Mouse (Mus musculus): ENCODE data around the gene Mfsd10. TPM values are rescaled to one million over a fixed set of nuclear protein-coding genes. Genes with fewer than 3 reads are reported as not detected.
"Not testable (repeated sequence)": the region's sequence is repeated elsewhere in the genome, so short reads cannot be mapped to it uniquely, and the experiment has no call there.

Mfsd10 gene
- polyA plus RNA-seq, 1 experiment from 2014 or later, result 97.8 TPM

DNA sequence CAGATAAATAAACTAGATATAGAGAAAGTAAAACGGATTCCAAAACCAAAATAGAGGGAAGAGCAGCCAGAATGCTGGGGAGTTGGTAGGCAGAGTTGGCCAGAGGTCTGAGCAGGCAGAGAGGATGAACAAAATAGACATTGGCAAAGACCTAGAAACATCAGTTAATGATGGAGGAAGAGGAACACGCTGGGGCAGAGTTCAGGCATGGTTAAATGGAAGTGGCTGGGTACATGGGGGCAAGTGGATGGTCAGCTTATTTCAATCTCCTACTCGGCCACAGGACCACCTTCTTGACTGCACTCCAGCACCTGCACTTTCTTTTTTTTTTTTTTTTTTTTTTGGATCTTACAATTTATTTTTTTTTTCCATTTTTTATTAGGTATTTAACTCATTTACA, 5.0 kb upstream of the Mfsd10 start:
- DNase-seq (ENCODE audit: extremely low spot score, low spot score), result no peak
- Histone ChIP-seq H3K4me3 (no peak overlapping the region), H3K9me3 (no peaks in the 10 kb centered on the region), H3K4me1 (peaks cover 9% of the 10 kb centered on the region), H3K36me3 (replicated peaks) (peaks cover 91% of the 10 kb centered on the region), H3K27ac (no peak overlapping the region), H3K27me3 (ENCODE audit: poor library complexity, severe bottlenecking) (no peaks in the 10 kb centered on the region)
- WGBS, result 90% methylated on average over 3 of the region's 3 CpGs

DNA sequence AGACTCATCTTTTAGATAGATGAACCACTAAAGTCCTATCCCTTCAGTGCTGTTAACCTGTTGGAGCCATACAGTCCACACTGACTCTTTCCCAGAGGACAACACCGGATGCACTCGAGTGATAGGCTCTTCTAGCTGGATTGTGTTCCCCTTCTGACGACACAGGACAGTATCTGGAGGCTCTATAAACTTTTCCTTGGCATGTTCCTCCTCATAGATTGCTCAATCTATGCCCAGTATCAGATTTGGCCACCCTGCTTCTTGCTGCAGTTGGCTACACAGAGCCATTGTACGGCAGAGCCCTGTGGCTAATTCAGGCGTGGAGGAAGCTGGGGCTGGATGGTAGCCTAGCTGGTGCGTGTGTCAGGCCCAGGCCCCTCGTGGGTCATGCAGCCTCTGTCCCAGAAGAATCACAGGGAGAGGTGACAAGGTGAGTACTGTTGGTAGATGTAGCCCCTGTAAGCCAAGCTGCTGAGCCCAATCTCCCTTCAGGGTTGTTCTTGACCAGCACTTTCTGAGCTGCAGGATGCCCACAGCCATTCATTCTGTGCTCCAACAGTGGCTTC, 662 bp upstream of the Mfsd10 start:
- peak overlapping the region; percentile 65 for H3K4me3 ChIP-seq
- H3K4me1 ChIP-seq, result peaks cover 31% of the 10 kb centered on the region
- 80% methylated on average over 7 of the region's 7 CpGs for WGBS
- no peak for DNase-seq (ENCODE audit: extremely low spot score, low spot score)
- H3K36me3 ChIP-seq (replicated peaks), result peaks cover 80% of the 10 kb centered on the region
- H3K27ac ChIP-seq, result peak overlapping the region; percentile 90; the same call in 1 of the 2 replicates
- no peaks in the 10 kb centered on the region for H3K27me3 ChIP-seq (ENCODE audit: poor library complexity, severe bottlenecking)
- H3K9me3 ChIP-seq, result no peaks in the 10 kb centered on the region

DNA sequence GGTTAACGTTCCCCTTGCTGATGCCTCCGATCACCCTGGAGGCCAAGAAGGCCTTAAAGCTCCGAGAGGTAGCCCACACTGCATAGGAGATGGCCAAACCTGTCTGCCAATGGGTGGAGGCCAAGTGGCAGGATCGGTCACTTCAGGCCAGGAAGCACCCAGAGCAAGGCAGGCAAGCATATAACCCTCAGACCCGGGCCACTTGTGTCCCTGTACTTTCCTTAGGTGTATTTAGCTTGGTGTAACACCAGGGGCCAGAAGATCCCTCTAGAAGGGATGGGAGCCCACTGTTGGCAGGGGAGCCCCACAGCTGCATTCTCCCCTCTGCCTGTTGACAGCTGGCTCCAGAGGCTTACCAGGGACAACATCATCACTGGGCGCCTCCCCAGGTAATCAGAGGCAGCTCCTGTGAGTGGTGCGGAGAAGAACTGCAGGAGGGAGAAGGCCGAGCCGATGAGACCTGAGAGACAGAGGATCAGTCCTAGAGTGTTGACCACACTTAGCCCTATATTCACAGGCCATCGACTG, 1.3 kb downstream of the Mfsd10 start:
- H3K4me3 ChIP-seq, result peak overlapping the region; percentile 65
- peaks cover 85% of the 10 kb centered on the region for H3K36me3 ChIP-seq (replicated peaks)
- 64% methylated on average over 10 of the region's 10 CpGs for WGBS
- H3K27me3 ChIP-seq (ENCODE audit: poor library complexity, severe bottlenecking), result no peaks in the 10 kb centered on the region
- no peak for DNase-seq (ENCODE audit: extremely low spot score, low spot score)
- H3K9me3 ChIP-seq, result no peaks in the 10 kb centered on the region
- H3K27ac ChIP-seq, result peak overlapping the region; percentile 90
- peaks cover 31% of the 10 kb centered on the region for H3K4me1 ChIP-seq

DNA sequence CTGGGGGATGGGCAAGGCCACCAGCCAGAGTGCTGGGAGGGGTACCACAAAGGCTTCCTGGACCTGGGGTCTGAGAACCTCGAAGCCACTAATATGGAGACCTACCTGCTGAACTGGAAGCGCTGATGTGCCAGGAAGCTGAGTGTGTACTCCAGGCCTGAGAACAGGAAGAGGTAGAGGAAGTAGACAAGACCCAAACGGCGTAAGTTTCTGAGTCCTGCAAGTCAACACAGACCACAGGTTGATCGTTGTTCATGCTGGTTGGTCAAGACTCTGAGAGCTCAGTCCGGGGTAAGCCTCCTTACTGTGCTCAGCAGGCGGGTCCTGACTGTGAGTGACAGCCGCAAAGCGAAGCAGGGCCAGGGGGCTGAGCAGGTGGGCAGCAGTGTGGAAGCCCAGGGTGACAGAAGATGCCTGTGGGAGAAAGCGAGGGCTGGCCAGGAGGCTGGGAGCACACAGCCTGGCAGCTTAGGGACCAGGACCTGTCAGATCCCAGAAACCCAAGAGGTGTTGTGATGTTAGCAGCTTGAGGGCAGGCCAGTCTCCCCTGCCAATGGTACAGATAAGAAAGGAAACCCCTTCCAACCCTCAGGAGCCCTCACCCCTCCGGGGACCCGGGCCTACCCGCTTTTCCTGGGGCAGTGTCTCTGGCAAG, 2.1 kb downstream of the Mfsd10 start:
- Histone ChIP-seq H3K9me3 (no peaks in the 10 kb centered on the region), H3K4me3 (no peak overlapping the region), H3K27ac (no peak overlapping the region; the same call in 1 of the 2 replicates), H3K36me3 (replicated peaks) (peaks cover 85% of the 10 kb centered on the region), H3K4me1 (peaks cover 31% of the 10 kb centered on the region), H3K27me3 (ENCODE audit: poor library complexity, severe bottlenecking) (no peaks in the 10 kb centered on the region)
- DNase-seq (ENCODE audit: extremely low spot score, low spot score), result no peak
- whole genome bisulfite sequencing, result 94% methylated on average over 13 of the region's 13 CpGs

DNA sequence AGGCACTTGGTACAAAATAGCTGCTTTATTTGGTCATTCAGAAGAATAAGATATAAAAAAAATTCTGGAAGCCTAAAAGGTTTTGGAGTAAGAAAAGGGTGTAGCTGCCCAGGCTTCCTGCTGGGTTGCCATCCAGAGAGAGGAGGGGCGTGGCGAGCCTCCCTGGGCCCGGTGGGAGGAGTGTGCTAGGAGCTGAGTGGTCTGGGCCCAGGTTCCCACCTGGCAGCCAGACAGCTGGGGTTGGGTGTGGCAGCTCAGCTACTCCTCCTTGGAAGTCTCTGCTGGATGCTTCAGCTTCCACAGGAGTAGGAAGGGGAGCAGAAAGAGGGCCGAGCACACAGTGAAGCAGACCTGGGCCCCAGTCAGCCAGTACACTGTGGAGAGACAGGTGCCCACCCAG, 3.4 kb downstream of the Mfsd10 start:
- Histone ChIP-seq H3K27ac (no peak overlapping the region), H3K27me3 (ENCODE audit: poor library complexity, severe bottlenecking) (no peaks in the 10 kb centered on the region), H3K4me1 (peaks cover 31% of the 10 kb centered on the region), H3K36me3 (replicated peaks) (peaks cover 85% of the 10 kb centered on the region), H3K9me3 (no peaks in the 10 kb centered on the region), H3K4me3 (no peak overlapping the region)
- DNase-seq (ENCODE audit: extremely low spot score, low spot score), result no peak
- WGBS, result 83% methylated on average over 4 of the region's 4 CpGs

DNA sequence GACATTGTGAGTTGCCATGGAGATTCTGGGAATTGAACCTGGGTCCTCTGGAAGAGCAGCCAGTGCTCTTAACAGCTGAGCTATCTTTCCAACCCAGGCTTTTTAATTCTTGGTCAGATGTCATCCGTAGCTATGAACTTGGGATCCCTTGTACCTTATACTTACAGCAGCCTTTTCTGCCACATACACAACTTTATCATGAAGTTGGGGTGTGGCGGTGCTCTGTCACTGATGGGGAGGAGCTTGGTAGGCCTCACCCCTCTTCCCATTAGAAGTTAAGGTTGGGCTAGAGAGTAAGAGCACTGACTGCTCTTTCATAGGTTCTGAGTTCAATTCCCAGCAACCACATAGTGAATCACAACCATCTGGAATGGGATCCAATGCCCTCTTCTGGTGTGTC, 4.0 kb downstream of the Mfsd10 start:
- no peaks in the 10 kb centered on the region for H3K27me3 ChIP-seq (ENCODE audit: poor library complexity, severe bottlenecking)
- no peak for DNase-seq (ENCODE audit: extremely low spot score, low spot score)
- H3K4me3 ChIP-seq, result no peak overlapping the region
- H3K27ac ChIP-seq, result no peak overlapping the region
- H3K4me1 ChIP-seq, result peaks cover 31% of the 10 kb centered on the region
- H3K36me3 ChIP-seq (replicated peaks), result peaks cover 85% of the 10 kb centered on the region
- WGBS, result 94% methylated on average over 2 of the region's 2 CpGs
- H3K9me3 ChIP-seq, result no peaks in the 10 kb centered on the region

DNA sequence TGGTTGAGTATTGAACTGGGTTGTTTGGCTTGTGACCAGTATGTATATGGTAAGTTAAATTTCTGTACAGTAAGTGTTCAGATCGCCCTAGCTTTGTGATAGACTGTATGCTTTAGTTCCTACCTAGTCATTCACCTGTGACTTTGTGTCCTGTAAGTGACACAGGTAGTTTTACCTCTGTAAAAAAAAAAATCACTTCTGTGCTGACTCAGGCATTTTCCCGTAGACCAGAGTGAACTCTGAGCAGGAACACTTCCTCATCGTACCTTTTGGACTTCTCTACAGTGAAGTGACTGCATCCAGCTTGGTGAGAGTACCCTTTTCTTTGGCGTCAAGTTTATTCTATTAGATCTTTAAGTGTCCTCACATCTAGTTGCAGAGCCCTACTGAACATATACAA, 27.0 kb downstream of the Mfsd10 start:
- H3K4me3 ChIP-seq, result no peak overlapping the region
- H3K27ac ChIP-seq, result no peak overlapping the region
- DNase-seq (ENCODE audit: extremely low spot score, low spot score), result no peak
- WGBS, result 96% methylated on average over 4 of the region's 4 CpGs
- H3K27me3 ChIP-seq (ENCODE audit: poor library complexity, severe bottlenecking), result no peaks in the 10 kb centered on the region
- no peaks in the 10 kb centered on the region for H3K9me3 ChIP-seq
- H3K36me3 ChIP-seq (replicated peaks), result peaks cover 88% of the 10 kb centered on the region
- H3K4me1 ChIP-seq, result no peaks in the 10 kb centered on the region

DNA sequence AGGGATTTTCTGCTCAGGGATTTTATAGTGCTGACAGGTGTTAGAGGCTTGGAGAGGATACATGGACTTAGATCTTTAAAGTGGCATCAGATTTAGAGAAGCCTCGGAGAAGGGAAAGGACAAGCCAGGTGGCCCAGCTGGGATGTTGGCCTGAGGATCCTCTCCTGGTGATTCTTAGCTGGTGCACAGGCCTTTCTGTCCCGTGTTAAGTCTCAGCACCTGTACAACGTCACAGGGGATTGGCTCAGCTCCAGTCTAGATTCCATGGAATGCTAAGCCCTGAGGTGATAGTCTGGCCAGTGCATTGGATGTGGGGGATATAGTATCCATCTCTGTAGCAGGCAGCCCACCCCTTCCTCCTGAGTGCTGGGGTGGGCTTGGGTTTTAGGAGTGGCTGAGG, 28.8 kb downstream of the Mfsd10 start:
- Histone ChIP-seq H3K36me3 (replicated peaks) (peaks cover 78% of the 10 kb centered on the region), H3K4me3 (no peak overlapping the region), H3K27ac (no peak overlapping the region), H3K9me3 (no peaks in the 10 kb centered on the region), H3K27me3 (ENCODE audit: poor library complexity, severe bottlenecking) (no peaks in the 10 kb centered on the region), H3K4me1 (no peaks in the 10 kb centered on the region)
- no peak for DNase-seq (ENCODE audit: extremely low spot score, low spot score)
- WGBS, result 86% methylated on average over 3 of the region's 3 CpGs

DNA sequence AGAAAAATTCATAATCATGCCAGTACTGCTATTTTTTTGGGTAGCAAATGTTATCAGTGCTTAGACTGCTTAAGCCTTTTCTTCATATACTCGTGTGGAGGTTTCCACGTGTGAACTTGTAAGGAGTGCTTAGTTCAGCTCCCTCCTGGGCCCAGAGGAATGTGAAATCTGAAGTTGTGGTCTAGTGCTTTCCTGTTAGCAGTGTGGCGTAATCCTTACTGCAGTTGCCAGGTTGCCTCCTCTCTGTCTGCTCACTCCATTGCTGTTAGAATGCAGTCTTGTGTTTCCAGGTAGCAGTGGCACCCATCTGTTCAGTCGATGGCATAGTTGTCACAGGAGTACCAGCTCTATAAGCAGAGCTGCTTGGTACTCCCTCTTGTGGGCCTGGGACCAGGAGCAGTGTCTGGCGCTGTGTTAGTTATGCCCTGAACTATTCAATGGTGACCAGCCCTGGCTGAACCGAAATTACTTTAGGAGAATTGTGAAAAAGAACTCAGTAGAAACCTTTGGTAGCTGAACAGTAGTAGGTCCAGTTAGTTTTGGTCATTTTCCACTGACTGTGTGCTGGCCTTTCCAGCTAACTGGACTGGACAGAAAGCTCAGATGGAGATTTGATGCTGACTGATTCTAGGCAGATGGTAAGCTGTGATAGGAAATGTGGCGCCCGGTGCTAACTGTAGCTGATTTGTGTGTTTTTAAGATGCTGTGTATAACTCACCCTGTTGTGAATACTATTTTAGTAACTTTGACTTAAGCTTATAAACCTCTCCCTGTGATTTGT, 29.7 kb downstream of the Mfsd10 start:
- no peak for DNase-seq (ENCODE audit: extremely low spot score, low spot score)
- Histone ChIP-seq H3K36me3 (replicated peaks) (peaks cover 80% of the 10 kb centered on the region), H3K27me3 (ENCODE audit: poor library complexity, severe bottlenecking) (no peaks in the 10 kb centered on the region), H3K27ac (no peak overlapping the region), H3K4me1 (no peaks in the 10 kb centered on the region), H3K9me3 (no peaks in the 10 kb centered on the region), H3K4me3 (no peak overlapping the region)
- WGBS, result 91% methylated on average over 8 of the region's 8 CpGs

DNA sequence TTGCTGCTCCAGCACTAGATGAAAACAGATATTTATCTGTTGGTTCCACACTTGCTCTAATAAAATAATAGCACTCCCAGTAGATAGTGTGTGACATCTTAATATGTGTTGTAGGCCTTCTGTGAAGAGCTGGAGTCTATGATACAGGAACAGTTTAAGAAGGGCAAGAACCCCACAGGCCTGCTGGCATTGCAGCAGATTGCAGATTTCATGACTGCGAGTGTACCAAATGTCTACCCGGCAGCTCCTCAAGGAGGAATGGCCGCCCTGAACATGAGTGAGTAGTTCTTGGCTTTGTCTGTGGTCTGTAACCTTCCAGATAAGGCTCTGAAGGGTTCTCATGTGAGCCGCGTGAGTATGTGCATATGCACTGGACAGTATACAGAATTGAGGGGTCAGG, 32.4 kb downstream of the Mfsd10 start:
- no peaks in the 10 kb centered on the region for H3K27me3 ChIP-seq (ENCODE audit: poor library complexity, severe bottlenecking)
- WGBS, result 94% methylated on average over 5 of the region's 5 CpGs
- no peak overlapping the region for H3K4me3 ChIP-seq
- H3K27ac ChIP-seq, result no peak overlapping the region
- DNase-seq (ENCODE audit: extremely low spot score, low spot score), result no peak
- no peaks in the 10 kb centered on the region for H3K4me1 ChIP-seq
- H3K36me3 ChIP-seq (replicated peaks), result peaks cover 81% of the 10 kb centered on the region
- H3K9me3 ChIP-seq, result no peaks in the 10 kb centered on the region

DNA sequence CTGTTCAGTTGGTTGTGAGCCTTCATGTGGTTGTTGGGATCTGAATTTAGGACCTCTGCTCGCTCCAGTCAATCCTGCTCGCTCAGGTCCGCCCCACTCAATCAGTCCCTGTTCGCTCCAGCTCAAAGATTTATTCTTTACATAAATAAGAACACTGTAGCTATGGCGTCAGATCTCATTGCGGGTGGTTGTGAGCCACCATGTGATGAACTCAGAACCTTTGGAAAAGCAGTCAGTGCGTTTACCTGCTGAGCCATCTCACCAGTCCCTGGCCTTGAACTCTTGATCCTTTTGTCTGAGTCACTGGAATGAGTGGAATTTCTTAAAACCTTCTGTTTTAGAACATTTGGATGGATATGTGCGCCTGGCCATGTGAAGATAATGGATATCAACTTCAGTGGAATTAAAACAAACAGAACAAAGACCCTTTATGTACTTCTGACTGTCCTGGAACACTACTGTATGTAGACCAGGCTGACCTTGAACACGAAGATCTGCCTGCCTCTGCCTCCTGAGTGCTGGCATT, 43.7 kb downstream of the Mfsd10 start:
- Histone ChIP-seq H3K27me3 (ENCODE audit: poor library complexity, severe bottlenecking) (no peaks in the 10 kb centered on the region), H3K36me3 (replicated peaks) (peaks cover 30% of the 10 kb centered on the region), H3K27ac (peak overlapping the region; percentile 79; the same call in 1 of the 2 replicates), H3K9me3 (no peaks in the 10 kb centered on the region), H3K4me3 (no peak overlapping the region), H3K4me1 (peaks cover 51% of the 10 kb centered on the region)
- DNase-seq (ENCODE audit: extremely low spot score, low spot score), result no peak
- 95% methylated on average over 9 of the region's 9 CpGs for WGBS

DNA sequence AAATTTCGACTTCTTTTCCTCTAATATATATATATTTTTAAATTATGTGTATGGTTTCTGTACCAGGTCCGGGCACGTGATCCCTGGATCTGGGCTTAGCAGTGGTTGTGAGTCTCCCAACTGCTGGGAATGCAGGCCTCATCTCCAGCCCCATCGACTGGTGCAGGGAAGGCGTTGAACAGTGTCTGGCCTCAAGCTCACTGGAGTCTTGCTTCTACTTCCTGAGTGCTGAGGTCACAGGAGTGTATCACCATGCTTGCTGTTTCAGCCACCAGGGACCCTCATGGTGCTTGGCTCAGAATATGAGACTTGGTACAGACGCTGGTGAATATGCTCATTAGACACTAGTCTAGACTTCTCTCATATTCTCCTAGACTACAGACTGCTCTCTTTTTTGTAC, 44.3 kb downstream of the Mfsd10 start:
- no peak for DNase-seq (ENCODE audit: extremely low spot score, low spot score)

DNA sequence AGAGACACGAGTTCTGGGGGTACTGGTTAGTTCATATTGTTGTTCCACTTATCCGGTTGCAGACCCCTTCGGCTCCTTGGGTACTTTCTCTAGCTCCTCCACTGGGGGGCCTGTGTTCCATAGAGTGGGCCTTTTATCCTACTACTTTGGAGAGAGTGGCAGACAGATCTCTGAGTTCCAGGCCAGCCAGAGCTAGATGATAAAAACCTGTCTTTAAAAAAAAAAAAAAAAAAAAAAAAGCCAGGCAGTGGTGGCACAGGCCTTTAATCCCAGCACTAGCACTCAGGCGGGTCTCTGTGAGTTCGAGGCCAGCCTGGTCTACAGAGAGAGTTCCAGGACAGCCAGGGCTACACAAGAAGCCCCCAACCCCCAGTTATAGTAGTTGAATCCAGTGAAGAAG, 44.8 kb downstream of the Mfsd10 start:
- H3K4me3 ChIP-seq; DNase-seq (ENCODE audit: extremely low spot score, low spot score); H3K9me3 ChIP-seq; H3K27me3 ChIP-seq (ENCODE audit: poor library complexity, severe bottlenecking): not testable (repeated sequence)
- peak overlapping the region; percentile 79 for H3K27ac ChIP-seq
- peaks cover 22% of the 10 kb centered on the region for H3K36me3 ChIP-seq (replicated peaks)
- peaks cover 59% of the 10 kb centered on the region for H3K4me1 ChIP-seq
- 72% methylated on average over 5 of the region's 5 CpGs for WGBS

More for the DNA sequence above, 44.3 kb downstream of the Mfsd10 start:
- Histone ChIP-seq H3K9me3 (no peaks in the 10 kb centered on the region), H3K4me3 (no peak overlapping the region), H3K4me1 (peaks cover 54% of the 10 kb centered on the region), H3K36me3 (replicated peaks) (peaks cover 26% of the 10 kb centered on the region), H3K27me3 (ENCODE audit: poor library complexity, severe bottlenecking) (no peaks in the 10 kb centered on the region), H3K27ac (peak overlapping the region; percentile 79)
- 94% methylated on average over 6 of the region's 6 CpGs for WGBS
